Mouse (Mus musculus) CH12F3 (cell line): ENCODE measurements around the gene Tmem117.

Experiments
- in situ Hi-C: fragments of 300-500 bp; cut with MboI; formaldehyde crosslinking; loops from 2 replicates; pipeline ENCODE4 v1.14.3; 2020; ENCODE audit warnings: low sequenced_read_pairs

Gene Tmem117

DNA sequence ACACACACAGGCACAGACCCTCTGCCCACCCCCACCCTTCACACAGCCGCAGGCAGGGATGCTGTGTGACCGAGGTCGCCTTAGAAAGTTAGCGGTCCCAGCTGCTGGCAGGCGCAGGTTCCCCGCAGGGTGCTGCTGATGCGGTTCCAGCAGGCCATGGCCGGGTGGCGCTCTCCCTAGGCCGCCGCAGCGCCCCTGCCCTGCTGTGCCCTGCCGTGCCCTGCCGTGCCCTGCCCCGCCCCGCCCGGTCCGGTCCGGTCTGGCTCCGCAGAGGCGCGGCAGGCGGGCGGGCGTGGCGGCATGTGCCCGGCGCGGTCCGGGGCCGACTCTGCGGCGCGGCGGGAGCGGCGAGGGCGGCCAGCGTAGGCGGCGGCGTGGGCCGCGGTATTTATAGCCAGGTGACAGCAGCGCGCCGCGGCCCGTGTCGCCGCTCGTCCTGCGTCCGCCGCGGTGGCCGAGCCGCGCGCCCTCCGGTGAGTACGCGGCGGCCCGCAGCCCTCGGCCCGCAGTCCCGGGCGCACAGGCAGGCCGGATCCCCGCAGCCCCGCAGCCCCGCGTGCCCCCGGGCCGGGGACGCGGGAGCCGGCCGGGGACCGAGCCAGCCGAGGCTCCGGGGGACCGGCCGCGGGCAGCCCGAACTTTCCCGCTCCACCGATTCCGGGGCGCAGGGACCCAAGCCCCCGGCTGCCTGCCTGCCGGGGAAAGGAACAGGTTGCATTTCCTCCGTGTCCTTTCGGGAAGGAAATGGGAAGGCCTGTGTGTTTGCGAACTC lies at the start of gene Tmem117:
Gene Tmem117, plus strand, starts transcription at position 403 of the 772 bp plus-strand sequence.
- in situ Hi-C loops, result no loop called here

DNA sequence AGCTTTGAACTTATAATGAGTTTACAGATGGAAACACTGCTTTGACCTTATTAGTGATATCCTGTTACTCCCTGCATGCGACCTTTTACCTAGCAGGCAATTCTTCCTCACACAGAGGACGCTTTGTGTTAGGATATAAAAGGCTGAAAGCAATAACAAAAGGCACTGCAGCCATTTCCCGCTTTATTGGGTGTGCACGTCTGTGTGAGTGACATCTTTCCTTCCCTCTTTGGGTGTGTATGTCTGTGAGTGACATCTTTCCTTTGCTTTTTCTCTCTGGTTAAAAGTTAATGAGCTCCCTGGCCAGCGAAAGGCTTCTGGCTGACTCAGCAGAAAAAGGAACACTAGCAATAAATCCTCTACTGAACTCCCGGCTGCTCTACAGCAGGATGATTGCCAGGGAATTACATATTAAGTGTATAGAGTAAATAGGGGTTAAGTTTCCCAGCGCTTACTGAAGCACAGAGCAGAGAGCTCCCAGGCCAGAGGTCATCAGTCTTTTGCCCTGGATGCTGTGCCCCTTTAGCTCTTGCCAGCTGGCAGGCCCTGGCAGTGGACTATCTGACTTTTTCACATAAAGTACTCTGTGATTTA lies 46.9 kb upstream of the Tmem117 start:
- in situ Hi-C loops, result no loop called here

DNA sequence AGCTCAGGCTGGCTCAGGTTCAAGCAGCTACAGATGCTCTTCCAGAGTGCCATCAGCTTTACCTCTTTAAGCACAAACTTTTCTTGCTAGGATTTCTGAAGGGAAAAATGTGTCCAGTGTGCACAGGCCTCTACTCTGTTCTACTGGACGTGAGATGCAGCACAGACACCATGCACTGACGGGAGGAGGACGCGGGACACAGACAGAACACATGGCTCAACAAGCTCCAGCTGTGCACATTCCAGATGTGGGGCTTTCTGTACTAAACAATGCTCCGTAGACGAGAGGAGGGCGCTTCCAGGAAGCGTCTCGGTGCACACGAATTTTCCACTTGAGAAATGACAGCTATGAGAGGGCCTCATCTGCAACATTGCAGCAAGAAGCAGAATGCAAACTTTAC lies 45.9 kb upstream of the Tmem117 start:
- in situ Hi-C loops, result no loop called here

DNA sequence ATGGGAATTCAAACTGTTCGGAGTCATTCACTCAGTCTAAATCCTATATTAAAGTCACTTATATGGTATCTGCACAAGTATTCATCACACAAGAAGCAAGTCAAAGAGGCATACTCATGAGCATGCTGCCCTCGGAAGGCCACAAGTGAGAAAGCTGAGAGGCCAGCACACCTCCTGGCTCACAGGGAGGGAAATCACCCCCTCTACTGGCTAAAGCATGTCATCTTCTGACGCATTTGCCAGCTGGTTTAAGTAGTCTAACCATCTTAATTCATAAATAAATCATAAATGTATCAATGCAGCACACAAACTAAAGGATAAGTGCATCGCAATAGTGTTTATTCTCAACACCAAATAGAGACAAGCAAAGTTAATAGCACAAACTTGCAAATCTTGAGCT lies 44.3 kb upstream of the Tmem117 start:
- in situ Hi-C loops, result no loop called here

DNA sequence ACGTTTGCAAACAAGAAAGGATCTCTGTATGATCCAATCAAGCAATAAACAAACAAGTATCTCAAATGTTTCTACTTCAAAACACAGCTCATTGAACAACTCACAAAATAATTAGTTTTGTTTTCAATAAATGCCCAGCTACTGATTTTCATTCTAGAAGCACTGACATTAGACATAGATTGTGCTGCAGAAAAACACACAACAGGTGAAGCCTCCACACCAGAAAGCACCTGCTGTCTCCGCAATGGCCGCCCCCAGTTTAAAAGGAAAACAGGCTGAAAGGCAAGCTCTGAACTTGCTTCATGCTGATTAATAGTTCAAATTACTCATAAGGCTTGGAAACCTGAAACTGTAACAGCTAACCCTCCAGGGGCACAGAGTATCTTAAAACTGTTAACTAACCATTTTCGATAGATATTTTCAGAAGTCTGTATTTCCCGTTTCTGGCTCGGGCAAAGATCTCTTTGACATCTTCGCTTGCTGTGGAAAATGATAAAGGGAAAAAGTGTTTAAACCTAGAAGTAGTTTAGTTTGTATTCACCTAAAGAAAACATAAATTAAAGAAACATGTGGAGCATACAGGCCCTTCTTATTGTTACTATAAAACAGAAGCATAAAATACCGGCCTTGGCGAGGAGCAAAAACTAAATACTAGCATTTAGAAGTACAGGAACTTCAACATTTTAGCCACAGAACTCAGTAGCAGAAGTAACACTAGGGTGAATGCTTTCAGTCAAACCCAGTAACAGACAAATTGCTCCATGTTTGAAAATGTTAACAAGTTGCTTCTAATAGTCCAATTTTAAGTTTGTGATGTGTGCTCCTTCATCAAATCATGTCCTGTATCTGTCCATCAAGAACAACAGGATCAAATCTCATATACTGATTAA lies 41.0 kb upstream of the Tmem117 start:
- in situ Hi-C loops, result no loop called here

DNA sequence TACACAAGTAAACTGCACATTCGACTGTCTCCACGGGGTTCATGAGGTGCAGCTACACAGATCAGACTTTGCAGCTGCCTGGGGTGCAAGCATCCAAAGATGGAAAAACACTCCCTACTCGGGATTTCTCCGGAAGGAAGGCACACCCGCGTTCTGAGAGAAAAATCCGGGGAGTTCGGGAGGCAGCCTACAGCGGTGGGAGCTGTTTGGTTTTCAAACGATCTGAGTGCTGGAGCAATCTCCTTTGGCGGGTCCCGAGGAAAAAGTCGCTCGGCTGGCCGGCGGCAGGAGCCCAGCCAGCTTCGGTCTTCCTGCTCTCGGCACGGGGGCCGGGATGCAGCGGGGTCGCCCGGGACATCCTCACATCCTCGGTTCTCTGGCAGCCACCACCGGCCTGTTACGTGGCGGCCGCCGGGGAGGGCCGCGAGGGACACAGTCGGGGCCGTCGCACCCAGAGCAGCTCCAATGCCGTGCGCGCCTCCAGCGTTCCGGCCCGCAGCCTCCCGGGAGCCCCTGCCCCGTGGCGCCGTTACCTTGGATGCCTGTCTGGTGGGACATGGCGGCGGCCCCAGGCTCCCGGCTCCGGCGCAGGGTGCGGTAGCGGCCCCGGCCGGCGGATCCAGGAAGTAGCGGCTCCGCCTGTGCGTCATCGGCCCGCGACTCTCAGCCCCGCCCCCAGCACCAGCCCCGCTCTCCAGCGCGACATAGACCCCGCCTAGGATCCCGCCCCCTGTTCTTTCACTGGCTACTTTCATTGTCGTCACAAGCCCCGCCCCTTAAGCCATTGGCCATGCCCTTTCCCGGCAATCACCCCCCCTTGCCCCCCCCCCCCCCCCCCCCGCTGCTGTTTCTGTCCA lies 39.6 kb upstream of the Tmem117 start, which contains the start of gene Twf1:
Gene Twf1, minus strand, starts transcription at position 671 of the 857 bp plus-strand sequence.
- in situ Hi-C loops, result no loop called here

DNA sequence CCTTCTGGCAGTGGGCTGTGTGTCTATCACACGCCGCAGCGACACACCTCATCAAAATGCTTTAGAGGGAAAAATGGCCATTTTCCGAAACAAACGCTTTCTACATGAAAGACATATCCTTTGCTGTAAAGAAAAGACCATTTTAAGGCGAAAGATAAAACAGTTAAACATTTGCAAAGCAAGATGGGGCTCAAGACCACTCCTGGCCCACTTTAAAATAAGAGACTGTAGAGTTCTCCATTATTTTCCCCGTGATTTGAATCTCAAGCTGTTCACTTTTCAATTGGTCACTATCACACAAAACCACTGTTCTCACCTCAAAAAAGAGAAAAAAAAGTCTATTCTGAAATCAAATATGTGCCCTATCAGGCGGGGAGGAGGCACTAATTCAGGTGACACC lies 38.9 kb upstream of the Tmem117 start:
- in situ Hi-C loops, result no loop called here

DNA sequence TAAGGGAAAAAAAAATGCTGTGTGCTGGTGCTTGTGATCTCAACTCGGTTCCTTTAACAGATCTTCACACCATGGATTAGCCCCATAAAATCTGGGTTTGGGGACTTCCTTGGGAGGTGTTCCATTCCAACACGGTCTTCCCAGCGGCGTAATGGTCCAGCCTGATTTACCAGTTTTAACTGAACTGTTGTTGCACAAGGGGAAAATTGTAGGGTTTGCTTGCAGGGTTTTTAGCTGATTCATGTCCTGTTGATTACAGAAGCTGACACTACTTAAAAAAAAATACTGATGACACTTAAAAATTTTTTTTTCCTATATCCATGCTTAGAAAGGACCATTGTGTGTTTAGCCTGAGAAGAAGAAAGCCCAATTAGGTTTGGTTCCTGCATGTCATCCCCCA lies 37.7 kb upstream of the Tmem117 start:
- in situ Hi-C loops, result no loop called here

DNA sequence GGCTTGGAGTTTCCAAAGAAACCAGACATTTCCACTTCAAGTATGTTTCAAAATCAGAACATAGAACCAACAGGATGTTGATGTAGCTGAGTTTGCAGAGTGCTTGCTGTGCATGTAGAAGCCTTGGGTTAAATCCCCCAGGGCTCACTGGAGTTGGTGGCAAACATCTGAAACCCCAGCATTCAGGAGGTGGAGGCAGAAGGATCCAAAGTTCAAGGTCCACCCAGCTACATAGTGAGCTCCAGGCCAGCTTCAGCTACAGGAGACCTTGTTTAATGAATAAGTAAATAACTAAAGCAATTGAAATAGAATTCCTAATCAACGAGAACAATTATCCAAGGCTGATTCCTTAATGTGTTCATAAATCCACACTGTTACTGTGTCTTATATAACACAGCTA lies 35.4 kb upstream of the Tmem117 start:
- in situ Hi-C loops, result no loop called here

DNA sequence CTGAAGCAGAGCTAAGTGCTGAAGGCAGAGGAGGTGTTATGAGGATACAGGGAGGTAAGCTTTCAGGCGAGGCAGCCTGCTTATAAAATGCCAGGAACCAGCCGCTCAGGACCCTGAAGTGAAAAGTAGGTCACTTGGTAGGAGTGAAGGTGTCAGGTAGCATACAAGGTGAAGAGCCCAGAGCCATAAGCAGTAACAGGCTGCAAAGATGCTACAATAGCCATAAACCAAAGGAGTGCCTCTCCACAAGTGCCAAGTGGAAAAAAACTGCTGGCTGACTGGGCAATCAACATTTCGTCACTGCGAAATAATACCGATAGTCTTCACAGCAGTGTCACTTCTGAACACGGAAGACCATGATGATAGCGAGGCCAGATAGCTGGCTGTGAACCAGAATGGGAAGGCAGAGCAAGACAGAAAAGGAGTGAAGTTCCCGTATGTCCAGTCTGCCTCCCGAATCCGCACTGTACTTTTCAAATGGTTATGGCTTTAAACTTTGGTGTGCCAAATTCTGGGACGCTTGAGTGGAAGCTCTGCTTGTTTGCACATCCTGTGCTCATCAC lies 28.8 kb upstream of the Tmem117 start:
- in situ Hi-C loops, result no loop called here

DNA sequence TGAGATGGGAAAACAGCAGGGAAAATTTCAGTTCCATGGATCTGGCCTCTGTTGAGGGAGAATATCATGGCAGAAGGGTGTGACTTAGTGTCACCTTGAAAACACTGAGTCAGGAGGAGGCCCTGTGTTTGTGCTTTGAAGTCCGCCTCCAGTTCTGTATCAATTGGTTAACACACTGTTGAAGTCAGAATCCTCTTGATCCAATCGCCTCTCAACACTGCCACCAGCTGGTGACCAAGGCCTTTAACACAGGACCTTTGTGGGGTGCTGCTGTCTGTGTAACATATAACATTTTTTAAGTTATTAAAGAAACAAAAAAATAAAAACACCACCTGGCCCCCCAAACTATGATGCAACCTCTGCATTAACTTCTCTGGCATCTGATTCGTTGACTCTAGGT lies 27.7 kb upstream of the Tmem117 start:
- in situ Hi-C loops, result no loop called here

DNA sequence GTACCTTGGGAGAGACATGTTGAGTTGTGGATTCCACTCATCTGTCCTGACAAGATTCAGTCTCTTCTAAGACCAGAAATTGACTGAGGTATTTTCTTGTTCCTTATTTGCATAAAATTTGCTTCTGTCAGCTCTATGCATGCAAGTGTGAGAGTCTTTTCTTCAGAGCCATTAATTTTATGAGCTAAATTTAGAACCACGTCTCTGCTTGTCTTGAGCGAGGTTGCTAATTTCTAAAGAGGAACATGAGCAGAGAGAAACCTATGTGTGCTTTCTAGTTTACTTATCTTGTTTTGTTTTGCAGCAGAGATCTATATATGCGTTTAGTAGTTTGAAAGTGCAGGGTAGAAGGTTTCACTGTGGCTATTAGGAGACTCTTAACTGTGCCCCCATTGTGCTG lies 26.6 kb upstream of the Tmem117 start:
- in situ Hi-C loops, result no loop called here

DNA sequence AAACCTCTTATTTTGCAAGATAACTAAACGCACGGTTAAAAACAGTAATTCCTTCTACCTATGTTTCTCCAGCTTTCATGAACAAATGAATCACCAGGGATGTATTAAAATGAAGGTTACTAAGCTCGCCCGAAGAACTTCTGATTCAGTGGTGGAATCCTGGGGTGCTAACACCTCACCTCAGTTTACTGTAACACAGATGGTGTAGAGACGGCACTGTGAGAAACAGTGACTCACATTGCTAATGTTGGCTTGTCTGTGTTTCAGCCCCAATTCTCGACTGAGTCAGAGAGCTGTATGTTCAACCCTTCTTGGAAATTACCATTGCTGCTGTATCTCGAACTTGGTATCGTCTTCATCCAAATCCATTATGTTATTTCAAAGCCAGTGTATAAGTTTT lies 21.3 kb upstream of the Tmem117 start:
- in situ Hi-C loops, result no loop called here

DNA sequence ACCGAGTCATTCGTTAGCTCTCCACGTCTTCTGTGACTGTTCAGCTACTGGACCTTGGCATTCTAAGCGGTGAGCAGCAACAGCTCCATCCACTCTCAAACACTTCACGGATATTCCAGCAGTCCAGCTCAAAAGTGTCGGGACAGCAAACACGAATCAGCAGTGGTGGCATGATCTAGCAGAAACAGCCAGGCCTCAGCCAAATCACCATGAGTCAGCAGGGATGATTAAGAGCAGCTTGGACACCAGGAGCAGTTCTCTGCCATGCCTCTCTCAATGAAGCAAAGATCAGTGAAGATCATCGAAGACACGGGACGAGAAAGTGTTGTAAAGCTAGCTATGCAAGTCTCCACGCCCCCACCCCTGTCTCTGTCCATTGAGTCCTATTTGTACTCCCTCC lies 13.0 kb upstream of the Tmem117 start:
- in situ Hi-C loops, result no loop called here

DNA sequence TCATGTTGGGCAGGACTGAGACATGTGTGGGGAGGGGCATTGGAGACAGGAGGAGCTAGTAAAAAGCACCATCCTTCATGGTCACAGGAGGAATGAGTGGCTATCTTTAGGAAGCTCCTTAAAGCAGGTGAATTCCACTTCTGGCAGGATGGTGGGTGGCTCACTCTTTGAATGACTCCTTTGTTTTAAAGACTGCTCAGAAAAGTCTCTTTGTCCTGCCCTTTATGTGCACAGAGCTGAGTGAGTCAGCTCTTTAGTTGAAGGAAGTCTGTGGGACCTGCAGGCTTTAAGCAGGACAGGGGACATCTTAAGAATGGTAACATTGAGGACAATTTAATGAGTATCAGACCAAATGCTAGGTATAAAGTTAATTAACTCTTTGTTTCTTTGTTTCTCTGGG lies 8.1 kb upstream of the Tmem117 start:
- in situ Hi-C loops, result no loop called here

DNA sequence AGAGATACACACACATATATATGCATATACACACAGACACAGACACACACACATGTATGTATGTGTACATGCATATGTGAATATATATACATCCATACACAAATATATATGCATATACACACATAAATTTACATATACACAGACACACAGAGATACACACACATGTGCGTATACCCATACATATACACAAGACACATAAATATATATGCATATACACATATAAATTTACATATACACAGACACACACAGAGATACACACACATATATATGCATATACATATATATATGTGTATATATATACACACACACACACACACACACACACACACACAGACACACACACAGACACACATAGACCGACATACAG lies 586 bp upstream of the Tmem117 start:
- in situ Hi-C loops, result no loop called here

DNA sequence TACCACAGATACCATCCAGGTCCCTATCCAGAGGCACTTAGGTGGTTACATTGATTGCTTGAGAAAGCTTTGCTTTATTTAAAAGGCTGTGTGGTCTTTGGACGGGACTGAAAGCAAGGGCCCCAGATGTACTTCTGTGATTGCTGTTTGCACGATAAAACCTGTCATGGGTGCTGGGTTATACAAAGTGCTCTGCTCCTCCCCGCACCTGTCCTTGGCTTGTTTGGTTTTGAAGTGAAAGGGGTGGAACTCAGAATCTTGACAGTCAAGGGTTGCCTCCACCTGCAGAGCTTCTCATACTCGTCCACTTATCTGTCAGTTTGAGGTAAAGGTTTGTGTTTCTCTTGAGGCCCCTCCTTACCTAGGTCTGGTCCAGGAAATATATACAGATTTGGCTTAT lies 1.5 kb downstream of the Tmem117 start:
- in situ Hi-C loops, result no loop called here

DNA sequence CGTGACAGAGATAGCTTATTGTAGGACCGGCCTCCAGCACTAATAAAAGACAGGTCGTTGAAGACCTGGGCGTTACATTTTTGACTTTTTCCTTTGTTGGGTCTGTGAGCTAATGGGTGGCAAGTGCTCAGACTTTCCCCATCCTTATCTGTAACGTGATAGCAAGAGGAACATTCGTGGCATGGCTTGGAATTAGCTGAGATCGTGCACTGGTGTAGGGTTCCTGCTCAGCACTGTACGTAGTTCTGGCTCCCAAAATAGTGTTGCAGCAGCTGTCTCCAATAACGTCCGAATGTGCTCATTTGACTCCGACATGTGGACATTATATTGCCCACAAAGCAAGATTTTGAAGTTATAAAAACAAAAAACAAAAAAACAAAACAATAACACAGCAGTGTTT lies 5.5 kb downstream of the Tmem117 start:
- in situ Hi-C loops, result no loop called here

DNA sequence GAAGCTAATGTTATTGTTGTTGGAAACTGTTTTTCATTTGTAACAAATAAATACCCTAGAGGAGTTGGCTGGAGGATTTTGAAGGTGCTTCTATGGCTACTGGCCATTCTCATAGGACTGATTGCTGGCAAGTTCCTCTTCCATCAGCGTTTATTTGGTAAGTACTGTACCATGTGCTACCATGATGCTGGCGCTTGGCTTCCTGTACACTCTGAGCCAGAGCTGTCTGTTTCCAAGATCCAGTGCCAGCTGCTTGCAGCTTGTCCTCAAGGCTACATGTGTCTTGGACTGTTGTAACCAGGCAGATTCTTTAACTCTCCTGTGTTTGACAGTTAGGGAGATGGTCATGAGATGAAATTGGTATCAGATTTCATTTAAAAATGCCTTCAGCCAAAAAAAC lies 9.2 kb downstream of the Tmem117 start:
- in situ Hi-C loops, result no loop called here

DNA sequence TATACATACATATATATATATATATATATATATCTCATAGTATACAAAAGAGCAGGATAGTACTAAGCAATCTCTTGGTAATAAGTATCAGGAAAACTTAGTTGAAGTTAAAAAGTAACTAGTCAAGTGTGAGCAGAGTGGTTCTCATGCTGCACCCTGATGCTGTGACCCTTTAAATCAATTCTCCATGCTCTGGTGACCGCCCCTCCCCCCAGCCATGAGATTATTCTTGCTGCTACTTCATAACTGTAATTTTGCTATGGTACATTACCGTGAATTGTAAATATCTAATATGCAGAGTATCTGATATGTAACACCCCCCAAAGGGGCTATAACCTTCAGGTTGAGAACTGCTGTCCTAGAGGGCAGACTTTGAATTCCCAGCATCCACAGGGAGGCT lies 10.1 kb downstream of the Tmem117 start:
- in situ Hi-C loops, result no loop called here

DNA sequence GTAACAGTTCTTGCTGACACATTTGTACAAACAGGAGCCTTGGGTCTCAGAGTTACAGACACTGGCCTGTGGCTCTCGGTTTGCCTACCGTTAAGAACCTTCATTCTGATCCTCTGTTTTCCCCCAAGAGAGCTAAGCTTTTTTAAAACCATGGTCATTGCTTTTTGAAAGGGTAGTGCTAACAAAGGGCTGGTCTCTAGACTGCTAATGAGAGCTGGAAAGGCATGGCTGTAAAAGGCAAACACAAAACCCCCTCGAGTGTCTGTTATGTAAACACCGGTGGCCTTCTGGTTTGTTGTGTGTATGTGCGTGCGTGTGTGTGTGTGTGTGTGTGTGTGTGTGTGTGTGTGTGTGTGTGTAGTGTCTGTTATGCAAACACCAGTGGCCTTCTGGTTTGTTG lies 17.0 kb downstream of the Tmem117 start:
- in situ Hi-C loops, result no loop called here
